Mouse (Mus musculus): Measurements from ENCODE around the gene Hivep1.

GRCm38 (mm10) chr13:42049774-42050125 lies 2.1 kb upstream of the Hivep1 start:
- no peak for TF ChIP-seq CTCF (IDR thresholded peaks at IDR 0.05; ENCODE audit: low read depth)
- no peak for TF ChIP-seq EP300 (IDR thresholded peaks at IDR 0.05; ENCODE audit: low read depth)
